In genomic region chr17:87178596-87179590, GRCm38 (mm10) we compare ENCODE assay signal across 9 mouse cellular contexts.
A peak's percentile ranks its signal among the peaks of the same experiment; 100 is the strongest.
DNase-seq lines count a peak whose midpoint lies in the region; ATAC-seq lines count a peak whose summit lies in the region.
"Had no signal": no experiment of that assay in that cellular context is flagged by ENCODE, and none has a peak within 500 bp of the region (broad histone marks: within the 10 kb centered on the region; RNA-seq: fewer than 3 reads in every experiment).

No protein-coding gene starts in this region.

- no peaks in the 10 kb centered on the region for H3K27me3 ChIP-seq in limb, embryonic 15.5 days
- H3K27me3 ChIP-seq: limb, embryonic 12.5 days had no signal

- H3K36me3 ChIP-seq in limb, embryonic 15.5 days, result no peaks in the 10 kb centered on the region
- H3K36me3 ChIP-seq: limb, embryonic 12.5 days had no signal

- DNase-seq in layer of hippocampus, adult 11-12 months (ENCODE audit: low spot score), result peak; percentile 11
- DNase-seq in layer of hippocampus, adult 9-10 months (ENCODE audit: low spot score), result no peak
- DNase-seq in cerebellum, adult 8-10 months, result peak; percentile 44
- peak; percentile 60 to 69 for DNase-seq in heart, adult 9 months (ENCODE audit: low spot score in 2 of 2)
- DNase-seq in thymus, postnatal 10 days (ENCODE audit: low spot score in 2 of 2), result peak; percentile 49 to 62
- no peak for DNase-seq in embryo, embryonic 11 days
- DNase-seq in embryo, embryonic 10 days (ENCODE audit: low spot score), result no peak

- H3K27ac ChIP-seq in limb, embryonic 15.5 days, result peak overlapping the region; percentile 38; the same call in 1 of the 2 replicates
- H3K27ac ChIP-seq: limb, embryonic 12.5 days had no signal

- 37% methylated on average over 16 of the region's 16 CpGs for WGBS in limb, embryonic 15.5 days

- H3K4me2 ChIP-seq in limb, embryonic 15.5 days, result no peak overlapping the region
- H3K4me2 ChIP-seq: limb, embryonic 12.5 days had no signal

- no peak overlapping the region for H3K9ac ChIP-seq in limb, embryonic 15.5 days
- H3K9ac ChIP-seq: limb, embryonic 12.5 days had no signal

- H3K4me3 ChIP-seq in limb, embryonic 15.5 days, result no peak overlapping the region
- H3K4me3 ChIP-seq: limb, embryonic 12.5 days had no signal

- no peaks in the 10 kb centered on the region for H3K9me3 ChIP-seq in limb, embryonic 15.5 days
- H3K9me3 ChIP-seq: limb, embryonic 12.5 days had no signal

- H3K4me1 ChIP-seq in limb, embryonic 15.5 days, result peaks cover 37% of the 10 kb centered on the region

- ATAC-seq in limb, embryonic 15.5 days (ENCODE audit: insufficient number of reproducible peaks, low FRiP score, low TSS enrichment, low read depth), result peak; percentile 17; the same call in 1 of the 2 replicates

Comparison
In these comparisons a context has a peak if more than half of its experiments do, and no peak if none do; other contexts are left out.
1. DNase-seq: peak in layer of hippocampus, adult 11-12 months (single experiment), cerebellum, adult 8-10 months (single experiment), heart, adult 9 months (2 of 2) and thymus, postnatal 10 days (2 of 2); none in layer of hippocampus, adult 9-10 months (single experiment), embryo, embryonic 11 days (single experiment) and embryo, embryonic 10 days (single experiment).